Mouse (Mus musculus) CH12.LX (cell line): ENCODE data around the gene Sestd1. TPM values are rescaled to one million over a fixed set of nuclear protein-coding genes. Genes with fewer than 3 reads are reported as not detected.

Experiments used
- DNase-seq: peaks from one replicate; pipeline ENCODE4 v3.0.0-alpha.2; 2013; ENCODE audit errors: extremely low read depth
- H3K27ac ChIP-seq: 2 replicates; pipeline ENCODE4 v1.5.1; 2012; ENCODE audit warnings: low read depth, mild to moderate bottlenecking, control low read depth, moderate library complexity; ENCODE audit not compliant: insufficient read depth
- H3K27me3 ChIP-seq: replicated peaks from 2 replicates; pipeline ENCODE3; 2012; ENCODE audit warnings: inconsistent platforms
- H3K36me3 ChIP-seq, 2 experiments: replicated peaks in 1 of 2; 2 replicates each; pipeline versions ENCODE3 to v1.6.1; 2012; ENCODE audit warnings: inconsistent platforms in 1 of 2, low read length in 1 of 2, mild to moderate bottlenecking in 1 of 2, mixed read lengths in 1 of 2, moderate library complexity in 1 of 2; ENCODE audit not compliant: control insufficient read depth in 1 of 2, insufficient read depth in 1 of 2
- H3K4me1 ChIP-seq, 2 experiments: 2 replicates each; pipeline ENCODE4 v1.6.1; 2012; ENCODE audit warnings: inconsistent platforms in 1 of 2, moderate library complexity in 1 of 2; ENCODE audit not compliant: insufficient read depth in 2 of 2, control insufficient read depth in 1 of 2
- H3K4me2 ChIP-seq: 2 replicates; pipeline ENCODE4 v1.6.1; 2012; ENCODE audit warnings: low read depth, mild to moderate bottlenecking, control low read depth; ENCODE audit not compliant: poor library complexity, insufficient read depth, severe bottlenecking
- H3K4me3 ChIP-seq, 3 experiments: fragments of 150-350 bp in 1 of 3; sonication (generic) in 1 of 3; replicated peaks in 1 of 3; 2 replicates each; pipeline versions ENCODE3 to v1.5.1; 2011 to 2012; ENCODE audit warnings: low read depth in 2 of 3, low read length in 2 of 3, mild to moderate bottlenecking in 2 of 3, moderate library complexity in 2 of 3, control low read depth in 1 of 3, improper control_type of control experiment in 1 of 3, inconsistent platforms in 1 of 3, mixed read lengths in 1 of 3; ENCODE audit not compliant: poor library complexity in 1 of 3
- H3K79me2 ChIP-seq: replicated peaks from 2 replicates; pipeline ENCODE4 v1.6.1; 2012; ENCODE audit warnings: mild to moderate bottlenecking, moderate library complexity; ENCODE audit not compliant: control insufficient read depth, poor library complexity, insufficient read depth, severe bottlenecking; ENCODE audit errors: extremely low read depth
- H3K9ac ChIP-seq: 2 replicates; pipeline ENCODE4 v1.6.1; 2012; ENCODE audit warnings: low read depth, mild to moderate bottlenecking, control low read depth, moderate library complexity; ENCODE audit not compliant: insufficient read depth
- H3K9me3 ChIP-seq: replicated peaks from 2 replicates; pipeline ENCODE3; 2012; ENCODE audit warnings: low read length, inconsistent platforms, mixed read lengths
- CHD1 ChIP-seq: IDR thresholded peaks from 2 replicates; pipeline ENCODE4 v1.6.1; 2012; ENCODE audit warnings: low read depth, low read length, improper control_type of control experiment, inconsistent platforms
- CHD2 ChIP-seq: IDR thresholded peaks from 2 replicates; pipeline ENCODE4 v1.6.1; 2011; ENCODE audit warnings: low read length, improper control_type of control experiment
- CTCF ChIP-seq, 2 experiments: IDR thresholded peaks in 1 of 2; conservative IDR thresholded peaks in 1 of 2; 2 replicates each; pipeline ENCODE4 v1.5.1; 2011 to 2012; ENCODE audit warnings: low read depth in 2 of 2, low read length in 2 of 2, improper control_type of control experiment in 1 of 2, inconsistent platforms in 1 of 2, mild to moderate bottlenecking in 1 of 2, moderate library complexity in 1 of 2
- E2F4 ChIP-seq: IDR thresholded peaks from 2 replicates; pipeline ENCODE4 v1.6.1; 2011; ENCODE audit warnings: low read depth, low read length, improper control_type of control experiment; ENCODE audit not compliant: insufficient replicate concordance
- ETS1 ChIP-seq: conservative IDR thresholded peaks from 2 replicates; pipeline ENCODE4 v1.6.1; 2012; ENCODE audit warnings: low read depth, mild to moderate bottlenecking, inconsistent platforms, low read length, improper control_type of control experiment, moderate library complexity
- KAT2A ChIP-seq: IDR thresholded peaks from 2 replicates; pipeline ENCODE4 v1.6.1; 2012; ENCODE audit warnings: low read length, improper control_type of control experiment, inconsistent platforms; ENCODE audit not compliant: insufficient replicate concordance
- MAZ ChIP-seq: IDR thresholded peaks from 2 replicates; pipeline ENCODE4 v1.6.1; 2012; ENCODE audit warnings: low read depth, mild to moderate bottlenecking, inconsistent platforms, low read length, improper control_type of control experiment, moderate library complexity
- MEF2A ChIP-seq: IDR thresholded peaks from 2 replicates; pipeline ENCODE4 v1.6.1; 2014; ENCODE audit warnings: low read depth, mild to moderate bottlenecking, inconsistent platforms, low read length, improper control_type of control experiment, borderline replicate concordance
- MXI1 ChIP-seq: IDR thresholded peaks from 2 replicates; pipeline ENCODE4 v1.6.1; 2011; ENCODE audit warnings: mild to moderate bottlenecking, low read depth, low read length, improper control_type of control experiment
- MYC ChIP-seq: IDR thresholded peaks from 2 replicates; pipeline ENCODE4 v1.6.1; 2011; ENCODE audit warnings: low read depth, mild to moderate bottlenecking, improper control_type of control experiment, low read length
- POLR2A ChIP-seq: IDR thresholded peaks from 2 replicates; pipeline ENCODE4 v1.6.1; 2011; ENCODE audit warnings: low read depth, mild to moderate bottlenecking, improper control_type of control experiment, low read length
- RAD21 ChIP-seq: IDR thresholded peaks from 2 replicates; pipeline ENCODE4 v1.6.1; 2011; ENCODE audit warnings: low read depth, mild to moderate bottlenecking, low read length, improper control_type of control experiment, moderate library complexity
- RCOR1 ChIP-seq: conservative IDR thresholded peaks from 2 replicates; pipeline ENCODE4 v1.6.1; 2012; ENCODE audit warnings: low read depth, mild to moderate bottlenecking, inconsistent platforms, low read length, improper control_type of control experiment
- SIN3A ChIP-seq: IDR thresholded peaks from 2 replicates; pipeline ENCODE4 v1.6.1; 2012; ENCODE audit warnings: low read length, improper control_type of control experiment, inconsistent platforms
- USF1 ChIP-seq: IDR thresholded peaks from 2 replicates; pipeline ENCODE4 v1.6.1; 2014; ENCODE audit warnings: low read depth, mild to moderate bottlenecking, inconsistent platforms, low read length, improper control_type of control experiment
- ZKSCAN1 ChIP-seq: IDR thresholded peaks from 2 replicates; pipeline ENCODE4 v1.6.1; 2012; ENCODE audit warnings: low read depth, inconsistent platforms, low read length, improper control_type of control experiment, borderline replicate concordance
- ZMIZ1 ChIP-seq: IDR thresholded peaks from 2 replicates; pipeline ENCODE4 v1.6.1; 2012; ENCODE audit warnings: low read depth, mild to moderate bottlenecking, inconsistent platforms, low read length, improper control_type of control experiment
- dilution Hi-C: fragments of 300-500 bp; cut with MboI; formaldehyde crosslinking; loops from 2 replicates; pipeline ENCODE4 v1.14.3; 2020; ENCODE audit warnings: low sequenced_read_pairs; ENCODE audit not compliant: extremely low pct_unique_long_range_greater_than_20kb, extremely low pct_ligation_motif_present
- in situ Hi-C: fragments of 300-500 bp; cut with MboI; formaldehyde crosslinking; loops from 3 replicates; pipeline ENCODE4 v1.14.3; 2019; ENCODE audit warnings: low sequenced_read_pairs, low pct_ligation_motif_present, low pct_unique_long_range_greater_than_20kb, mixed read lengths
- polyA plus RNA-seq: library from polyadenylated mRNA; unstranded; fragments of >175 nt; gene quantifications from 2 replicates; pipeline ENCODE4 v1.2.1, GENCODE M21; 2012; ENCODE audit warnings: low read depth; ENCODE audit not compliant: insufficient read length
- total RNA-seq, 2 experiments: library from RNA; depleted of rRNA; stranded (reverse); fragments of 300-350 nt in 1 of 2; fragments of >200 nt in 1 of 2; gene quantifications; 2 replicates each; pipeline ENCODE4 v1.2.3; 2012 to 2014

Sestd1 gene
- total and polyA plus RNA-seq, 3 experiments: not detected

DNA sequence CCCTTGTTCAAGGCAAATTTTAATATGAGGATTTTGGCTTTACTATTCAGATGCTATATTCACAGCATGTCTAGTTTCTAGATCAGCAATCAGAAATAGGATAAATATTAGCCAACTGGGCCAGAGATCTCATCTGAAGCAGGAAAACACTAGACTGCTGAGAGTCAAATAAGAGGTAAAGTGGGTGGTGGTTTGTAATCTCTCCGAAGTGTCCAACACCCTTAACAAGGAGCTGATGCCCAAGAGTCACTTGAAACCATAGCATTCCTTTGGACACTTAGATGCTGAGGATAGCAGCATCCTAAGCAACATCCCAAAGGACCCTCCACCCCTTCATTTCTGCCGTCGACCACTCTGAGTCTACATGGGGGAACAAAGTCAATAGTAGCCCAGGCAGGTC is 115.7 kb downstream of the Sestd1 start:
- no peaks in the 10 kb centered on the region for H3K27me3 ChIP-seq
- dilution Hi-C loops (no loop called here), in situ Hi-C loops (no loop called here)
- no peak for TF ChIP-seq POLR2A
- TF ChIP-seq RCOR1: no peak
- no peak for TF ChIP-seq MYC
- TF ChIP-seq RAD21: no peak
- no peaks in the 10 kb centered on the region for H3K36me3 ChIP-seq
- H3K79me2 ChIP-seq: no peaks in the 10 kb centered on the region
- H3K9ac ChIP-seq: no peak overlapping the region
- H3K9me3 ChIP-seq: peaks cover 69% of the 10 kb centered on the region
- no peak for DNase-seq
- H3K4me2 ChIP-seq: no peak overlapping the region
- H3K27ac ChIP-seq: no peak overlapping the region
- H3K4me3 ChIP-seq: no peak overlapping the region
- no peaks in the 10 kb centered on the region for H3K4me1 ChIP-seq

DNA sequence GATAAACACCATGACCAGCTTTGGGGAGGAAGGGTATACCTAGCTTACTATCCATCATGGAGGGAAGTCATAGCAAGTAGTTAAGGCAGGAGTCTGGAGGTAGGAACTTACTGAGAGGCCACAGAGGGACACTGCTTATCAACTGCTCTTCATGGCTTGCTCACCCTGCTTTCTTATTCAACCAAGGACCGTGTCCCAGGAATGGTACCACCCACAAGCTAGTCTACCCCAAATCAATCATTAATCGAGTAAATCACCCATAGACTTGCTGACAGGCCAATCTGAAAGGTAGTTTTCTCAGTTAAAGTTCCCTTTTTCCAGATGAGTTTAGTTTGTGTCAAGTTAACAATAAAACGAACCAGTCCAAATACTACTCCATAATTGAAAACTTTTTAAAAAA is 117.0 kb downstream of the Sestd1 start:
- H3K79me2 ChIP-seq: no peaks in the 10 kb centered on the region
- H3K4me3 ChIP-seq: no peak overlapping the region
- no peaks in the 10 kb centered on the region for H3K36me3 ChIP-seq
- no peak overlapping the region for H3K9ac ChIP-seq
- dilution Hi-C loops: no loop called here
- DNase-seq: no peak
- H3K27me3 ChIP-seq: no peaks in the 10 kb centered on the region
- in situ Hi-C loops: no loop called here
- no peak overlapping the region for H3K4me2 ChIP-seq
- no peak overlapping the region for H3K27ac ChIP-seq
- no peaks in the 10 kb centered on the region for H3K4me1 ChIP-seq
- no peak for TF ChIP-seq MAZ
- no peak for TF ChIP-seq USF1
- no peak for TF ChIP-seq E2F4
- no peak for TF ChIP-seq MEF2A
- TF ChIP-seq CHD1: no peak
- no peak for TF ChIP-seq ZKSCAN1
- no peak for TF ChIP-seq ETS1
- TF ChIP-seq CHD2: no peak
- no peak for TF ChIP-seq RAD21
- TF ChIP-seq MXI1: no peak
- TF ChIP-seq ZMIZ1: no peak
- TF ChIP-seq SIN3A: no peak
- no peak for TF ChIP-seq CTCF (conservative IDR thresholded peaks at IDR 0.05 in 1 of 2, IDR thresholded peaks at IDR 0.05 in 1 of 2; ENCODE audit: low read depth in 2 of 2, low read length in 2 of 2)
- no peak for TF ChIP-seq KAT2A
- peaks cover 68% of the 10 kb centered on the region for H3K9me3 ChIP-seq
